Mouse (Mus musculus) embryo, embryonic 11 days (tissue): ENCODE data around the gene Prn.

ENCODE experiments used
- DNase-seq: peaks from one replicate; pipeline ENCODE4 v3.0.0-alpha.2; 2015

The Prn gene

DNA sequence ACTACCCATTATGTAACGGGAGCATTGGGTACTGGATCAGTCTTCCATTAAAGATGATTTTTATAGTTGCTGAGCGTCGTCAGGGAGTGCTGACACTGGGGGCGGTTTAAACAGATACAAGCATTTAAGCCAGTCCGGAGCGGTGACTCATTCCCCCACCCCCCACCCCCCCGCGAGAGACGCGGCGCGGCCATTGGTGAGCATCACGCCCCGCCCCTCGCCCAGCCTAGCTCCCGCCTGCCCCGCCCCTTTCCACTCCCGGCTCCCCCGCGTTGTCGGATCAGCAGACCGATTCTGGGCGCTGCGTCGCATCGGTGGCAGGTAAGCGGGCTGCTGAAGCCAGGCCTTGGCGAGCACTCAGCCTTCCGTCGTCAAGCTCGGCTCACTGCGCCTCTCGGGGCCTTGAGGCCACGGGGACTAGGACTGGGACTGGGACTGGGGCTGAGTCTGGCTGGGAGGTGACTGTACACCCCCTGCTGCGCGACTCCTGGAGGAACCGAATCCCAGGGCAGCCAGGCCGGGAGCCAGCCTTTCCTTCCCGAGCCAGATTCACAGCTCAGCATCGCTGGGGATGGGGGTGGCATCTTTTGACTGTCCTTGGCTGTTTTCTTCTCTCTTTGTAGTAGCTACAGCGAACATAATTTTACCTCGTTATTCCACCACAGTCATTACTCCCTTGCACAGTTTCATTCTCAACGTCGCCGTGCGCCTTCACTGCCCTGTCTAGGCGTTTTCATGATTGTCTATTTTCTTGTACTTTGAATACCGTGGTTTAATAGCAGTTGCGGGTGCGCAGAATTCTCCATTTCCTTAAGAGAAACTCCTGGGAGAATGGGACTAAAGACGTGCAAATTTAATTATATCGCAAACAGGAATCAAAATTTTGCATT, at the start of gene Prn, which contains the start of gene Prnp:
Gene Prn, plus strand, starts transcription at position 275 of the 890 bp plus-strand sequence.
Gene Prnp, plus strand, starts transcription at position 246 of the 890 bp plus-strand sequence.
- peak; percentile 96 for DNase-seq

DNA sequence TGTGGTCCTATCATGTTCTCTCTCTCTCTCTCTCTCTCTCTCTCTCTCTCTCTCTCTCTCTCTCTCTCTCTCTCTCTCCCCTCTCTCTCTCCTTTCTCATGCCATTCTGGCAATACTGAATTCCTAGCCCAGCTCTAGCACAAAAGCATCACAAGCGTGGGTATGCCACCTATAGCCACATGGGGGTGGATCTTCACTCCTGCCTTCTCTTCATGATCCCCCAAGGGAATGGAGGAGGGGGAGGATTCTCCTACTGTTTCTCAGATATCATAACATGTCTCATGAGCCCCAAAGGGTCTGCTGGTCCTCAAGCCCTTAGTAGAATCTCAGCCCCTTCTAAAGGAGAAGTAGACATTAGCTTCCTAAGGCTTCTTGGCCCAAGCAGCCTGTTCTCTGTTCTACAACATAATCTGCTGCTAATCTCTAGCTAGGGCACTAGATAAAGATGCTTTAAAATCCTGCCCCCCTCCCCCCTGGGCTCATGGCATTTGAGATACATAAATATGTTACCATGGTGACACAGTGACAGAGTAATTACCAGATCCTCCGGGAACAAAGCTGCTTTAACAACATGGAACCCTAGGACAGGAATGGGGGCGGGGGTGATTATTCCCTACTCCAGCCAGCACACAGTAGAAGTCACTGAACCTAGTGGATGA, 47.0 kb upstream of the Prn start:
- peak; percentile 20 for DNase-seq

- no peak for DNase-seq
Measured at GRCm38 (mm10) chr2:131863472-131863871, 46.3 kb upstream of the Prn start.

DNA sequence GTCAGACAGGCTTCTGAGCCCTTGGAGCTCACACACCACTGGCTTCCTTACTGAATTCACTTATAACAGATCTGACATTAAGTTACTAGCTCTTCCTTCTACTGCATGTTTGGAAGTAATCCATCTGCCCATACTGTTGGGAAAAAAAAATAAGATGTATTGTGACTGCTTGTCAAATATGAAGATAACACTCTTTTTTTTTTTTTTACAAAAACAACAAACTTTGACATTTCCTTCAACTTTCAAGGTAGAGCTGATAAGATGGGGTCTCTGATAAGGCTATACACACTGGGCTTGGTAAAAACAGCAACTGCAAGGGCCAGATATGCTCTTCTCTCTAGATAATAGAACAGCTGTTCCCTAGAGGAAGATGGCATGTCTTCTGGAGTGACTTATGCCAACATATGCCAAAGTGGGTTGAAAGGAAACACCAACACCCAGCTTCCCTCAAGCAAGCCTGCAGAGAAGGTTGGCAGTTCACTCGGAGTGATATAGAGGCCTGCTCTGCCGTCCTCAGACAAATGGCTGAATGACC, 45.4 kb upstream of the Prn start:
- DNase-seq: no peak

- DNase-seq: no peak
Measured at GRCm38 (mm10) chr2:131866676-131867075, 43.1 kb upstream of the Prn start.

DNA sequence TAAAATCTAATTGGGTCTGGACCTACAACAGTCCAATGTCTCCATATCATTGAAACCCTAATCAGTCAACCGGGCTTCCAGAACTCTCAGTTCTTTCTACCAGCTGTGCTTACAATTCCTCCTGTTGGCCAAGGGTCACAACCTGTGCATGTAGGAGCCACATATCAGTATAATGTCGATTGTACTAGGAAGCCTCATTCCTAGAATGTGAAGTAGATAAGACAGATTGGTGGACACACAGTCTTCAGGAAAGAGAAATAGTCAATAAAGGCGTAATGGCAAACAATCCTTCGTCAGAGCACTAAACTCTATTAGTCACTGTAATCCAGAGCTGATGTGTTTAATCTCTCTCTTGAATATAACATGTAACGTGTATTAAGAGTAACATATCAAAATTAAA, 40.8 kb upstream of the Prn start:
- no peak for DNase-seq

GRCm38 (mm10) chr2:131873376-131873775, 36.4 kb upstream of the Prn start:
- no peak for DNase-seq

- no peak for DNase-seq
Measured at GRCm38 (mm10) chr2:131876551-131877265, 33.0 kb upstream of the Prn start.

- DNase-seq: no peak
Measured at GRCm38 (mm10) chr2:131881766-131882165, 28.0 kb upstream of the Prn start.

DNA sequence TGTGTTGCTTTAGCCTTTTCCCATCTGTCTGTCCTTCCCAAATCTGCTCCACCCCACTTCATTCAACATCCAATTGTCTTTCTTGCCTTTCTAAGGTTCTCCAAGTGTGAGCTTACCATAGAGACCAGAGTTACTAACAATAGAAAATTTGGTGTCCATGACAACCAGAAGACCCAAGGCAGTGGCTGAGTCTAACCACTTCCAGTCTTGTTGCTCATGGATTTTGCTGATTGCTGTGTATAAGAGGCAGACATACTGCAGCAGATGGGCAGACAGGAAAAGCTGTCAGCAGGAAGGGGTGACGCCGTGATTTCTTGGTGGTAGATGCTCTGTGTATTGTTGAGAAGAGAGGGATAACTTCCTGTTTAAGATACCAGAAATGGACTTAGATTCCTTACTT, 26.6 kb upstream of the Prn start:
- no peak for DNase-seq

- no peak for DNase-seq
Measured at GRCm38 (mm10) chr2:131886503-131887160, 23.1 kb upstream of the Prn start.

DNA sequence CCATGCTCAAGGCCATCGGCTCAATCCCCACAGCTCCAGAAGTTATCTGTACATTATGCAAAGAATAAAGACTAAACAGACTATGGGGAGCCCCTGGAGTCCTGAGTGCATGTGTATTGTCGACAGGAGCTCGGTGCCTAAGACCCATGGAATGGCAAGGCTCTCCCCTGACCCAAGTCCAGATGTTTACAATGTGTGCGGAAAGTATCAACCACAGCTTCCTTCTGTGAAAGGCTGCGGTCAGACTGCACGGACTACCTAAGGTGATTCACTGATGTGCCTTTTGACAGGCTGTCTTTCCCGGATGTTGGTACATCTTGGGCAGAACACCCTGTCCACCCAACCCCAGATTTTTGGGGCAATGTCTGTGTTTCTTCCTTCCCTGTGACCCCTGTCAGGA, 21.5 kb upstream of the Prn start:
- DNase-seq: no peak

DNA sequence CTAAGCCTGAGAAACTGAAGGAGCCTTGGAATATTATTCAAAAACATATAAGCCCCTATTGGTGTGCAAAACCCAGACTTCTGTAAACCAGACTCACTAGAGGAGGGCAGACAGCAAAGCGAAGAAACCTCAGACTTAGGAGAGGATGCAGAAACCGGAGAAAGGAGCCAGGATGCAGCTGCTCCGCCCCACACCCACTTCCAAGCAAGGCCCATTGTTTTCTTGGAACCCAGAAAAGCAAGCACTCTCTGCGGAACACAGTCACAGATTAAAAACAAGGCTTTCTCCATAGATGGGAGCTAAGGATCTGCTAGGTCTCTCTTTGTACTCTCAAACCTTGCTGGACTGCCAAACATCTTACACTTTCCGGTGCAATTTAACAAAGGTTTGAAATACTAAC, 17.2 kb upstream of the Prn start:
- DNase-seq: no peak

DNA sequence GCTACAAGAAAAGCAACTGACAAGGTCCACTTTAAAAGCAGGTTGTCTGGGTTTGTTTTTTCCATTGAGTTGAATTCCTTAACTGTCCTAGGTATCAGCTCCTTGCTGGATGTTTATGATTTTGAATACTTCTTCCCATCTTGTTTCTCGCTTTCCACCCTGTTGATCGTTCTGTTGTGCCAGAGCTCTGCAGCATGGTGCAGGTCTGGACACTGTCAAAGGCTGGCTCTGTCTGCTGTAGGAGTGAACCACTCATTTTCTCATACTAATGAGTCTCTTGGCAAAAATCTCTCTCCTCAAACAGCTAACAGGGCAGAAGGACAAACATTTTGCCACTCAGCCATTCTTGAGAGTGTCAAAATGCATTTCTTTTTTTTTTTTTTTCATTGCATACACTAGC, 14.7 kb upstream of the Prn start:
- DNase-seq: no peak

DNA sequence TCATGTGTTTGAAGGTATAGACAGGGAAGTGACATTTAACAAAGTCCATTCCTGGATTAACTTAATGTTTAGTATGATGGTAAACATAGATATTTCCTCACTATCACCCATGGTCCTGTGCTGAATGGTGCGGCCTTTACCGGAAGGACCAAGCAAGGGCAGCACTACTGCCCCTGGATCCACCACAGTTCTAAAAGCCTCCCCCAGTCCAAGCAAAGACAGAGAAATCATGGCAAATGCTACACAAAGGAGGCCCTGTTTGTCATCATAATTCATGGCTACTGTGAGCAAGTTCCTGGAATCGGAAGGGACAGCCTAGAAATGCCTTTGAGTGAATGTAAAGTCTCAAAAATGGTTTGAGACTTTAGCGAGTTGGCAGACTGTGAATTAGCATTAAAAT, 13.7 kb upstream of the Prn start:
- no peak for DNase-seq

DNA sequence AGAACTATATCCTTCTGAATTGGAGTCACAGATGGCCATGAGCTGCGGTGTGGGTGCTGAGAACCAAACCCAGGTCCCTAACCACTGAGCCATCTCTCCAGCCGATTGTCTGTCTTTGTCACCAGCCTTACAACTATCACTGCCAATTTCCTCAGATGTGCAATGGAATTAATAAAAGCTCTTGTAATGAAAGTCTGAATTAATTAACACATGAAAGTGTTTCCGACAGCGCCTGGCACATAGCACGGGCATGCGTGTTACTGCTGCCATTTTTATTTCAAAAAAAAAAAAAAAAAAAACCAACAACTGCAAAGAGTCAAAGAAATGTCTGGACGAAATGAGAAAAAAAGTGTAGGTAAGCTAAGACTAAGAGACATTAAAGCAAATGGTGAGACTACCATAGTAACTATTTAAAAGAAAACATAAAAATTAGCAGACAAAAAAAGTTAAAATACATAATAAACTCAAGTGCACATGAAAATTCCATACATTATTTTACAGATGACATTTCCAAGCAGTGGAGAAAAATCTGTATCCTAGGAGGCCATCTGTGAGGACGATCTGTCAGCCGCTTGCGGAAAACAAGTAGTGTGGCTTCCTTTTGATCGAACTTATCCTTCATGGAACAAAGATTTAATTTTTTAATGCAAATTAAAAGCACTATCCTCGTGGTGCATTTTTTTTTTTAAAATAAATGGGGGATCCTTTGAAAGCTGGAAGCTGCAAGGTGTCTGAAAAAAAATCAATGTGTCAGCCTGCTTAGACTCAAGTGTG, 12.2 kb upstream of the Prn start:
- no peak for DNase-seq

DNA sequence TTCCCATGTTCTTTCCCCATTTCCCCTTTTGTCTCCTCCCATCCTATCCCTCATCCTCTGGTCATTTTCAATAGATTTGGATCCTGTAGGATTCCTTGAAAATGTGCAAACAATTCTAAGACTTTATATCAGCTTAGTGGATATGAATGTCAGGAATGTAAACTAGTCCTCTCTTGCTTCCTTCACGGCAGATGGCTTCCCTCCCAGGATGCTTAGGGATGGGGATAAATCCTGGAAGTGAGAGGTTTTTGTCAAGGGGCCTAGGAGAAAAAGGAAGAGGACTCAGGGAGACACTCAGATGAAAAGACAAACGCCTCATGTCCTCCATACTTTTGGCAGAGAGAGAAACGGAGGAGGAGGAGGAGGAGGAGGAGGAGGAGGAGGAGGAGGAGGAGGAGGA, 7.3 kb upstream of the Prn start:
- DNase-seq: no peak

GRCm38 (mm10) chr2:131902867-131903266, 6.9 kb upstream of the Prn start:
- no peak for DNase-seq

GRCm38 (mm10) chr2:131905025-131905424, 4.7 kb upstream of the Prn start:
- no peak for DNase-seq

- DNase-seq: no peak
Measured at GRCm38 (mm10) chr2:131905776-131906175, 4.0 kb upstream of the Prn start.

GRCm38 (mm10) chr2:131906266-131906665, 3.5 kb upstream of the Prn start:
- no peak for DNase-seq

- no peak for DNase-seq
Measured at GRCm38 (mm10) chr2:131906846-131907245, 2.9 kb upstream of the Prn start.
